Mouse (Mus musculus): ENCODE data around the gene Phka2. TPM values are rescaled to one million over a fixed set of nuclear protein-coding genes. Genes with fewer than 3 reads are reported as not detected.
A peak's percentile ranks its signal among the peaks of the same experiment; 100 is the strongest.

The Phka2 gene
- total and polyA plus RNA-seq, 3 experiments: 12.0 to 30.3 (median 25.9) TPM

DNA sequence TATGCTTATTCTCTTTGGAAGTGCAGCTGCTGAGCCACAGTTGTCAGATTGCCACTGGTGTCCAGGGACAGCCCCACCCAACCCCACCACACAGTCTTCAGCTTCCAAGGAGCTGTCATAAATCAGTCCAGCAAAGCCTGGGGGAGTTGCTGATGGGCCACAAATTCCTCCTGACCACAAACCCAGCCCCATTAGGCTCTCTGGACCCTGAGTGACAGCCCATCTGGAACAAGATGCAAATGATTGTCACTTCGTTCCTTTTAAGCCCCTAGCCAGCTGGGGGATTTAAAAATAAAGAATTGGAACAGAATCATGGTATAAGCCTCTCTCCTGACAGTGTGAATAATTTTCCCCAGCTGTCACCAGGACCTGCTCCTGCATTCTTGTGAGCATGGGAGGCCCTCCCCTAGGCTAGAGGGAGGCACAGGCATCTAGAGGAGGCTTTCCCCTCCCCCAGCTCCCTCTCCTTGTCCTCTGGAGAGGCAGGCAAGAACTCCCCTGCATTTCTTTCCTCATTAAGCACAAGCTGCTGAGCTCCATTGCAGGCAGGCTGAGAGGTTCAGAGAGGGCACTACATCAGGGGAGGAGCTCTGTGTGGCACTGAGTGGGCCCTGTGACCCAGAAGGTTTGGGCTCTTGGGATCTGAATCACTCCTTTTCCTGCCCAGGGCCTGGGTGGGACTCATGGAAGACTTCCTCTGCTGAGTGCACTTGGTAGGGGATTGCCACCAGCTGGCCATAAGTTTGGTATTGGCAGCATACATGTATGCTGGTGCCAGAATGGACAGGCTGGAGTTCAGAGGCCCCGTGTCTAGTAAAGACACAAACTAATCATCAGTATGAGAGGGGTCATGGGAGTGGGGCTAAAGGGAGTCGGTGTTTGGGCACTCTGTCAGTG, 96.8 kb downstream of the Phka2 start:
- no peak for DNase-seq

DNA sequence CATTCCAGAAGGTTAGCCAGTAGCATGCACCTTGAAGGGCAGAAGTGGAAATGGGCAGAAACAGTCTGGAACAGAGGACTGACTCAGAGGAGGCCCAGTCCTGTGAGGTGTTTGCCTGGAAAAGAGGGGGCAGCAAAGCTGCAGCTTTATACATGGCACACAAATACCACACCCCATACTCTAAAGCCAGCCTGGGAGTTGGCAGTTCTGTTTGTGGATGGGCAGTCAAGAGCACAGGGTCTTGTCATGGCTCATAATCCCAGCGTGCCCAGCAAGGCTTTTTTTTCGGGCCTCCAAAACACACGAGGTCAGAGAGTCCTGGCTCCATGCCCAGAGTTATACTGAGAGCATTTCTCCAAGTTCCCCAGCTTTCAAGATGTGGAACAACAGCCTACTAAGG, 99.1 kb downstream of the Phka2 start:
- DNase-seq: peak; percentile 46

- DNase-seq: no peak
Measured at GRCm38 (mm10) chrX:160602770-160603169, 100.8 kb downstream of the Phka2 start.

DNA sequence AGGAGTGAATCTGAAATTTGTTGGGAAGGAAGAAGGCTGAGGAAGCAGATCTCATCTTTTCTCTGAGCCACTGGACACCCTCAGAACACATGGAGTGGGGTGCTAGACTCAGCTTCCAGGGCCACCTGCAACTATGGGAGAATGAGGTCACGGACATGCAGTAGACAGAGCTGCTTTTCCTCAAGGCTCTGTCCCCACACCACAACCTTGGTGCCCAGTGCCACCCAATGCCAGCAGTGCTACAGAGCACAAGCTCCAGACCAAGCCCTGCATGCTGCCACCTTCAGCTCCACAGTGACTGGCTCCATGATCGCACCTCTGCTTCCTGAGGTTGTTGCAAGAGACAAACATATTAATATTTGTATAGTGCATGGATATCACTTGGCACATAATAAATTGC, 101.3 kb downstream of the Phka2 start:
- peak; percentile 68 for DNase-seq

DNA sequence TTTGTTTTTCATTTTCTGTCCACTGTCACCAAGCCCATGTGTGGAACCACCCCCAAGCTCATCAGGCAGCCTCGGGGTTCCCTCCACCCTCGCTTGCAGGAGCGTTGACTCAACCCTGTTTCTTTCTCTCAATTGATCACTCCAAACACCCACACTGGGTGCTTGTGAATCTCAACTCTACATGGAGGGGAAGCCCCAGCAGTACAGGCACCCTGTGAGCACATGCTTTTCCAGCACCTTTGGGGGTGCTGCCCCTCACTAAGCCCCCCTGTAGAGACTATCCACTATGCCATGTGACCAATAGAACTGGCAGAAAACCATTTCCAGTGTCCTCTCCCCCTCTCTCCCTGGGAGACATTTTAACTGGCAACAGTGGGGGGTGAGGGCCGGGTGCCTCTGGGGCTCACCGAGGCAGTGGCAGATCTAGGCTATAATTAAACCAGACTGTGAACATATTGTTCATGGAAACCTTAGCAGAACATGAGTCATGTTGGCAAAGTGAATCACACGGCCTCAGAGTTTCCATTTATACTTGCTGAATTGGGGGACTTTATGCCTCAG, 102.1 kb downstream of the Phka2 start:
- DNase-seq: peak; percentile 52

DNA sequence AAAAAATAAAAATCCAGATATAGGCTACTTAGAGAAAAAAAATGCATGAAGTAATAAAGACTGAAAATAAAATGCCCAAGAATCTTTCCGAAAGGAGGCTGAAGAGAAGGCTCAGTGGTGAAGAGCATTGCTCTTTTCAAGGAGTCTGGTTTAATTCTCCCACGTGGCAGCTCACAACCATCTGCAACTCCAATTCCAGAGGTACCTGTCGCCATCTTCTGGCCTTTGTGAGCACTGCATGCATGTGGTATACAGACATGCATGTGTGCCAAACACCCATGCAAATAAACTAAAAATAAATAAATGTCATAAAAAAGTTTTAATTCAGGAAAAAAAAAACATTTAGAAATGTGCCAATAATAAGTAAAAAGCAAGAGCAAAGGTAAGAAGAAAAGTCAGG, 107.9 kb downstream of the Phka2 start:
- DNase-seq: no peak

GRCm38 (mm10) chrX:160610482-160610881, 108.5 kb downstream of the Phka2 start:
- DNase-seq: no peak

GRCm38 (mm10) chrX:160610882-160611644, 109.1 kb downstream of the Phka2 start:
- DNase-seq: no peak

Other genes starting within 250 kb of the Phka2 start
- 1 to 10 TPM; 3.9 to 4.8 TPM for gene Adgrg2, start 111.5 kb upstream of the Phka2 start, total RNA-seq (2021)
- 0.65 and 1.00 TPM in 2 replicates for gene Adgrg2, start 111.5 kb upstream of the Phka2 start, polyA plus RNA-seq (2012; rRNA removed)
- gene Ppef1, start 233.6 kb downstream of the Phka2 start, total RNA-seq (2021): not detected
- not detected in 2 replicates for gene Ppef1, start 233.6 kb downstream of the Phka2 start, polyA plus RNA-seq (2012; rRNA removed)